Mouse (Mus musculus): ENCODE data around the gene Dvl1. TPM values are rescaled to one million over a fixed set of nuclear protein-coding genes. Genes with fewer than 3 reads are reported as not detected.

Gene Dvl1
- polyA plus RNA-seq, 1 experiment, result 46.6 TPM

GRCm38 (mm10) chr4:155833836-155834235 lies 13.4 kb upstream of the Dvl1 start:
- no peaks in the 10 kb centered on the region for H3K27me3 ChIP-seq (ENCODE audit: control insufficient read depth, insufficient read depth, insufficient read length)
- no peak overlapping the region for H3K4me3 ChIP-seq (ENCODE audit: insufficient read depth, poor library complexity, severe bottlenecking)
- peaks cover 11% of the 10 kb centered on the region for H3K36me3 ChIP-seq (ENCODE audit: control insufficient read depth, insufficient read depth)

GRCm38 (mm10) chr4:155837404-155838010 lies 9.7 kb upstream of the Dvl1 start:
- H3K27me3 ChIP-seq (ENCODE audit: control insufficient read depth, insufficient read depth, insufficient read length), result no peaks in the 10 kb centered on the region
- H3K79me3 ChIP-seq (ENCODE audit: low read depth), result peaks cover 13% of the 10 kb centered on the region
- H3ac ChIP-seq (ENCODE audit: control insufficient read depth, insufficient read length, low read depth), result peak overlapping the region; percentile 14
- TF ChIP-seq MAX (IDR thresholded peaks at IDR 0.05) (peak; percentile 17), MYOG (IDR thresholded peaks at IDR 0.05; ENCODE audit: control insufficient read depth, extremely low read depth, insufficient read length) (no peak)
- no peak overlapping the region for H3K4me3 ChIP-seq (ENCODE audit: insufficient read depth, poor library complexity, severe bottlenecking)
- peaks cover 14% of the 10 kb centered on the region for H3K36me3 ChIP-seq (ENCODE audit: control insufficient read depth, insufficient read depth)
- peaks cover 22% of the 10 kb centered on the region for H3K79me2 ChIP-seq (ENCODE audit: control insufficient read depth, insufficient read depth)

More at GRCm38 (mm10) chr4:155833836-155834235, 13.4 kb upstream of the Dvl1 start:
- no peak overlapping the region for H3ac ChIP-seq (ENCODE audit: control insufficient read depth, insufficient read length, low read depth)
- TF ChIP-seq CTCF (IDR thresholded peaks at IDR 0.05; ENCODE audit: control insufficient read depth, insufficient read depth, insufficient read length) (peak; percentile 42), USF1 (IDR thresholded peaks at IDR 0.05; ENCODE audit: low read depth) (no peak)
- peaks cover 19% of the 10 kb centered on the region for H3K79me2 ChIP-seq (ENCODE audit: control insufficient read depth, insufficient read depth)
- peaks cover 16% of the 10 kb centered on the region for H3K79me3 ChIP-seq (ENCODE audit: low read depth)

GRCm38 (mm10) chr4:155838187-155839153 lies 8.7 kb upstream of the Dvl1 start:
- H3K4me3 ChIP-seq (ENCODE audit: insufficient read depth, poor library complexity, severe bottlenecking), result no peak overlapping the region
- H3K27me3 ChIP-seq (ENCODE audit: control insufficient read depth, insufficient read depth, insufficient read length), result no peaks in the 10 kb centered on the region
- H3K36me3 ChIP-seq (ENCODE audit: control insufficient read depth, insufficient read depth), result peaks cover 10% of the 10 kb centered on the region
- H3K79me2 ChIP-seq (ENCODE audit: control insufficient read depth, insufficient read depth), result peaks cover 14% of the 10 kb centered on the region
- H3K79me3 ChIP-seq (ENCODE audit: low read depth), result peaks cover 6% of the 10 kb centered on the region
- no peak for TF ChIP-seq MYOD1 (IDR thresholded peaks at IDR 0.05; ENCODE audit: control insufficient read depth, insufficient read length, low read depth)
- TF ChIP-seq MYOG (IDR thresholded peaks at IDR 0.05; ENCODE audit: control insufficient read depth, extremely low read depth, insufficient read length), result no peak
- no peak for TF ChIP-seq CEBPB (IDR thresholded peaks at IDR 0.05; ENCODE audit: low read depth)
- no peak for TF ChIP-seq CTCF (IDR thresholded peaks at IDR 0.05; ENCODE audit: control insufficient read depth, insufficient read depth, insufficient read length)
- no peak for TF ChIP-seq USF1 (IDR thresholded peaks at IDR 0.05; ENCODE audit: low read depth)
- no peak for TF ChIP-seq MAX (IDR thresholded peaks at IDR 0.05)
- TF ChIP-seq FOSL1 (IDR thresholded peaks at IDR 0.05; ENCODE audit: insufficient read depth, low read length, poor library complexity, severe bottlenecking), result no peak
- H3ac ChIP-seq (ENCODE audit: control insufficient read depth, insufficient read length, low read depth), result peak overlapping the region; percentile 29

GRCm38 (mm10) chr4:155839483-155839910 lies 7.7 kb upstream of the Dvl1 start, which contains the start of gene Mxra8:
Gene Mxra8, plus strand, starts transcription at chr4:155839680.
- no peaks in the 10 kb centered on the region for H3K27me3 ChIP-seq (ENCODE audit: control insufficient read depth, insufficient read depth, insufficient read length)
- peaks cover 4% of the 10 kb centered on the region for H3K79me3 ChIP-seq (ENCODE audit: low read depth)
- H3ac ChIP-seq (ENCODE audit: control insufficient read depth, insufficient read length, low read depth), result peak within 1 kb of the TSS; percentile 77
- TF ChIP-seq CTCF (IDR thresholded peaks at IDR 0.05; ENCODE audit: control insufficient read depth, insufficient read depth, insufficient read length) (no peak), MYOD1 (IDR thresholded peaks at IDR 0.05; ENCODE audit: control insufficient read depth, insufficient read length, low read depth) (no peak), MYOG (IDR thresholded peaks at IDR 0.05; ENCODE audit: control insufficient read depth, extremely low read depth, insufficient read length) (no peak), CEBPB (IDR thresholded peaks at IDR 0.05; ENCODE audit: low read depth) (no peak), MAX (IDR thresholded peaks at IDR 0.05) (no peak), USF1 (IDR thresholded peaks at IDR 0.05; ENCODE audit: low read depth) (no peak), FOSL1 (IDR thresholded peaks at IDR 0.05; ENCODE audit: insufficient read depth, low read length, poor library complexity, severe bottlenecking) (no peak)
- peaks cover 14% of the 10 kb centered on the region for H3K79me2 ChIP-seq (ENCODE audit: control insufficient read depth, insufficient read depth)
- peak within 1 kb of the TSS; percentile 37 for H3K4me3 ChIP-seq (ENCODE audit: insufficient read depth, poor library complexity, severe bottlenecking)
- peaks cover 9% of the 10 kb centered on the region for H3K36me3 ChIP-seq (ENCODE audit: control insufficient read depth, insufficient read depth)

GRCm38 (mm10) chr4:155840076-155841002 lies 6.9 kb upstream of the Dvl1 start:
- Histone ChIP-seq H3K27me3 (ENCODE audit: control insufficient read depth, insufficient read depth, insufficient read length) (no peaks in the 10 kb centered on the region), H3K4me3 (ENCODE audit: insufficient read depth, poor library complexity, severe bottlenecking) (peak overlapping the region; percentile 37), H3K79me2 (ENCODE audit: control insufficient read depth, insufficient read depth) (peaks cover 14% of the 10 kb centered on the region), H3K36me3 (ENCODE audit: control insufficient read depth, insufficient read depth) (peaks cover 9% of the 10 kb centered on the region), H3K79me3 (ENCODE audit: low read depth) (peaks cover 4% of the 10 kb centered on the region), H3ac (ENCODE audit: control insufficient read depth, insufficient read length, low read depth) (peak overlapping the region; percentile 61)
- TF ChIP-seq MYOD1 (IDR thresholded peaks at IDR 0.05; ENCODE audit: control insufficient read depth, insufficient read length, low read depth) (no peak), USF1 (IDR thresholded peaks at IDR 0.05; ENCODE audit: low read depth) (no peak), MYOG (IDR thresholded peaks at IDR 0.05; ENCODE audit: control insufficient read depth, extremely low read depth, insufficient read length) (no peak), MAX (IDR thresholded peaks at IDR 0.05) (no peak)
